Mouse (Mus musculus): ENCODE measurements around the gene Acsl5.
A peak's percentile ranks its signal among the peaks of the same experiment; 100 is the strongest.

- TF ChIP-seq POLR2A (IDR thresholded peaks at IDR 0.05; ENCODE audit: low read depth, low read length), result peak; percentile 21; the same call in 1 of the 2 replicates
- no peak for TF ChIP-seq CTCF (IDR thresholded peaks at IDR 0.05; ENCODE audit: extremely low read depth, insufficient read length, insufficient replicate concordance, low read depth, low read length)
Measured at GRCm38 (mm10) chr19:55257656-55258375, 6.1 kb downstream of the Acsl5 start.
